Mouse (Mus musculus) heart, embryonic 14.5 days (tissue): ENCODE results near the gene Fip1l1. TPM values are rescaled to one million over a fixed set of nuclear protein-coding genes. Genes with fewer than 3 reads are reported as not detected.

ENCODE experiments used
- ATAC-seq: fragments of 200-750 bp; cut with Nextera tagmentation; 2 replicates; pipeline ENCODE4 v1.8.0; 2017; ENCODE audit warnings: low read depth, moderate TSS enrichment; ENCODE audit not compliant: insufficient number of reproducible peaks, insufficient read depth, low FRiP score
- H3K27ac ChIP-seq, 2 experiments: fragments of 200-500 bp in 1 of 2; fragments of 300-500 bp in 1 of 2; sonication (generic) in 1 of 2; replicated peaks in 1 of 2; 2 replicates each; pipeline ENCODE4 v1.5.1; 2012 to 2014; ENCODE audit warnings: low read depth in 2 of 2, low read length in 2 of 2, control low read depth in 1 of 2, mild to moderate bottlenecking in 1 of 2, mixed read lengths in 1 of 2; ENCODE audit not compliant: control insufficient read depth in 1 of 2, insufficient read depth in 1 of 2
- H3K27me3 ChIP-seq: fragments of 300-500 bp; sonication (generic); 2 replicates; pipeline ENCODE4 v1.6.1; 2014; ENCODE audit warnings: mild to moderate bottlenecking, low read length, control low read depth; ENCODE audit not compliant: control insufficient read depth, insufficient read depth
- H3K36me3 ChIP-seq: fragments of 300-500 bp; sonication (generic); 2 replicates; pipeline ENCODE4 v1.6.1; 2014; ENCODE audit warnings: mild to moderate bottlenecking, control low read depth, low read length, mixed read lengths; ENCODE audit not compliant: control insufficient read depth, insufficient read depth
- H3K4me1 ChIP-seq, 2 experiments: fragments of 200-500 bp in 1 of 2; fragments of 300-500 bp in 1 of 2; sonication (generic) in 1 of 2; 2 replicates each; pipeline ENCODE4 v1.6.1; 2012 to 2014; ENCODE audit warnings: low read length in 2 of 2, control low read depth in 1 of 2, mixed read lengths in 1 of 2; ENCODE audit not compliant: control insufficient read depth in 2 of 2, insufficient read depth in 2 of 2
- H3K4me2 ChIP-seq: fragments of 300-500 bp; sonication (generic); 2 replicates; pipeline ENCODE4 v1.6.1; 2014; ENCODE audit warnings: mild to moderate bottlenecking, low read length
- H3K4me3 ChIP-seq, 2 experiments: fragments of 200-500 bp in 1 of 2; fragments of 300-500 bp in 1 of 2; sonication (generic) in 1 of 2; 2 replicates each; pipeline ENCODE4 v1.5.1; 2012 to 2014; ENCODE audit warnings: low read length in 2 of 2, mild to moderate bottlenecking in 2 of 2, control low read depth in 1 of 2, low read depth in 1 of 2, moderate library complexity in 1 of 2; ENCODE audit not compliant: control insufficient read depth in 1 of 2, insufficient read depth in 1 of 2
- H3K9ac ChIP-seq: fragments of 300-500 bp; sonication (generic); 2 replicates; pipeline ENCODE4 v1.6.1; 2014; ENCODE audit warnings: mild to moderate bottlenecking, low read length
- H3K9me3 ChIP-seq: fragments of 300-500 bp; sonication (generic); 2 replicates; pipeline ENCODE4 v1.6.1; 2016; ENCODE audit warnings: low read length, control low read depth; ENCODE audit not compliant: control insufficient read depth
- WGBS: fragments of 180-500 bp; shearing (Covaris S2); extraction: QIAGEN DNeasy Blood & Tissue Kit; methylation state at CpG from one replicate; pipeline ENCODE4 v1.1.7; 2014; 5-methylcytosine and 5-hydroxymethylcytosine counted together
- polyA plus RNA-seq: library from polyadenylated mRNA; unstranded; fragments of >200 nt; fragmentation: Nextera tagmentation; extraction: Ambion mirVana; gene quantifications from 2 replicates; pipeline ENCODE4 v1.2.1, GENCODE M21; 2014

The Fip1l1 gene
- polyA plus RNA-seq, 1 experiment from 2014 or later, result 56.0 TPM

GRCm38 (mm10) chr5:74545606-74546005 is 10.4 kb downstream of the Fip1l1 start:
- H3K9ac ChIP-seq, result no peak overlapping the region
- no peaks in the 10 kb centered on the region for H3K27me3 ChIP-seq
- H3K9me3 ChIP-seq, result no peaks in the 10 kb centered on the region
- H3K36me3 ChIP-seq, result peaks cover 88% of the 10 kb centered on the region
- 88% methylated on average over 4 of the region's 4 CpGs for WGBS
- ATAC-seq, result no peak
- no peak overlapping the region for H3K4me3 ChIP-seq
- H3K27ac ChIP-seq, result no peak overlapping the region
- no peak overlapping the region for H3K4me2 ChIP-seq
- 0 out of 4 replicates have a peak, but pooled peaks cover 0 to 3% of the 10 kb centered on the region in 2 experiments for H3K4me1 ChIP-seq

DNA sequence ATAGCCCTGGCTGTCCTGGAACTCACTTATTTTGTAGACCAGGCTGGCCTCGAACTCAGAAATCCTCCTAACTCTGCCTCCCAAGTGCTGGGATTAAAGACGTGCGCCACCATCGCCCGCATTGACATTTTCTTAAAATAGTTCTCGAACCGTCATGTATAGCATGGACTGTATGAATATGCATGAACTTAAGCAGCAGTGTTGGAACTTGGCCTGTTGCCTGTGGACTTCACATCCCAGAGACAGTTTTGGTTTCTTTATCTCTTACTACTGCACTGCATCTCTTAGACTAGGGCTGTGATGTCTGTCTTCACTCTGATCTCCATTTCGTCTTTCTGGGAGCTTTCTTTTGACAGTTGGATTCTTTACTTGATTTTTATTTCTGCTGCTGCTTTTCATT is 14.3 kb downstream of the Fip1l1 start:
- Histone ChIP-seq H3K4me3 (no peak overlapping the region), H3K9me3 (no peaks in the 10 kb centered on the region), H3K27me3 (no peaks in the 10 kb centered on the region), H3K36me3 (peaks cover 85% of the 10 kb centered on the region), H3K4me1 (0 out of 4 replicates have a peak, but pooled peaks cover 0 to 3% of the 10 kb centered on the region in 2 experiments), H3K4me2 (no peak overlapping the region), H3K27ac (no peak overlapping the region), H3K9ac (no peak overlapping the region)
- no peak for ATAC-seq
- WGBS, result 87% methylated on average over 8 of the region's 8 CpGs

DNA sequence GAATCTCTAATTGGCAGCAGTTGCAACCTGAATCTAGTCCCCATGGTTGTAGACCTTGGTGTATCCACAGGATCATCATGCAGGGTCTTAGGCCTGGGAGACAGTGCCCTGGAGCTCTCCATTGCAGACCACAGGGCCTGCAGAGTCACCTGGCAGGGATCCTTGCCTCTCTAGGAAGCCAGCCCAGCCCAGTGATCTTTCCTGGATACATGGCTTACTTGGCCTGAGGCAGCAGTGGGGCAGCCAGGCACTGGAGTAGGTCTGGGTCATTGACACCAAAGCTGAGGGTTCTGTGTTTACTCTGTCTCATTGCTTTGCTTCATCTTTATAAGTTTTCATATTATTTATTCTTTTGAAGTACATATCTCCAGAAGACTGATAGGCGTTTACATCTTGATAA is 25.9 kb downstream of the Fip1l1 start:
- Histone ChIP-seq H3K27me3 (no peaks in the 10 kb centered on the region), H3K27ac (no peak overlapping the region), H3K36me3 (peaks cover 78% of the 10 kb centered on the region), H3K4me1 (peaks cover 0 to 6% of the 10 kb centered on the region in 2 experiments; a peak in 2 of 4 replicates), H3K4me2 (no peak overlapping the region), H3K4me3 (no peak overlapping the region), H3K9me3 (no peaks in the 10 kb centered on the region), H3K9ac (no peak overlapping the region)
- no peak for ATAC-seq
- WGBS, result 89% methylated on average over 1 of the region's 1 CpGs

DNA sequence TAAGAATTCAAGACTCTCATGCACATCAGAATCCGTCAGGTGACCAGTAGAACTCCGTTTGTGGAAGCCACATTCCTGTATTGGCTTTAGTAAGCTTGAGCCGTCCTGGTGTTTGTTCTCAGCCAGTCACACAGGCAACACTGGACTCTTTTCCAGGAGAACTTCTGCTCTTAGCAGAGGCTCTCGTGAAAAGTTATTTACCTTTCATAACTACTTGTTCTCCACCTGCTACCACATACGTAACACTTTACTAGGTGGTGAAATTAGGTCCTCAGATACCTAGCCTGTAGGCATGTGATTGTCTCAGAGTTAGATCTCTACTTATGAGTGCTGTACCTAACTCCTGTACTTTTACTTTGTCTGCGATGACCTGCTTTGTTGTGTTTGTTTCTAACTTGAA is 36.5 kb downstream of the Fip1l1 start:
- no peak overlapping the region for H3K9ac ChIP-seq
- no peak for ATAC-seq
- no peaks in the 10 kb centered on the region for H3K9me3 ChIP-seq
- no peaks in the 10 kb centered on the region for H3K4me1 ChIP-seq
- no peak overlapping the region for H3K4me3 ChIP-seq
- H3K27me3 ChIP-seq, result no peaks in the 10 kb centered on the region
- H3K4me2 ChIP-seq, result no peak overlapping the region
- 87% methylated on average over 6 of the region's 6 CpGs for WGBS
- no peak overlapping the region for H3K27ac ChIP-seq
- peaks cover 59% of the 10 kb centered on the region for H3K36me3 ChIP-seq

GRCm38 (mm10) chr5:74589133-74589532 is 53.9 kb downstream of the Fip1l1 start:
- no peak for ATAC-seq
- no peak overlapping the region for H3K4me2 ChIP-seq
- H3K4me3 ChIP-seq, result no peak overlapping the region
- H3K9ac ChIP-seq, result no peak overlapping the region
- 93% methylated on average over 7 of the region's 7 CpGs for WGBS
- no peaks in the 10 kb centered on the region for H3K4me1 ChIP-seq
- no peaks in the 10 kb centered on the region for H3K9me3 ChIP-seq
- H3K27me3 ChIP-seq, result no peaks in the 10 kb centered on the region
- H3K27ac ChIP-seq, result no peak overlapping the region
- peaks cover 87% of the 10 kb centered on the region for H3K36me3 ChIP-seq

DNA sequence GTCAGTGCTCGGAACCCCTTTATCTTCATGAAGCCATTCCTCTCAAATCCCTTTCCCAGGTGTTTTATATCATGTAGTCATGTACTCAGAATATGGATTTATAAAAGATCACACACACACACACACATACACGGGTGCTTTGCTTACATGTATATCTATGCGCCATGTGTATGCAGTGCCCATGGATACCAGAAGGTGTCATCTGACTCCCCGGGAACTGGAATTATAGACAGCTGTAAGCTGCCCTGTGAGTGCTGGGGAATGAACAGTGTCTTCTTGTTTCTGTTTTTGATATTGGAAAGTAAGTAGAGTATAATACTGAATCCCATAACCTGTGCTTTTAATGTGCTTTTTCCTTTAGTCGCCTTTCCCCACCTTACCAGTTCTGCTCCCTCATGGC is 56.2 kb downstream of the Fip1l1 start:
- 92% methylated on average over 5 of the region's 5 CpGs for WGBS
- Histone ChIP-seq H3K9ac (no peak overlapping the region), H3K9me3 (no peaks in the 10 kb centered on the region), H3K4me3 (no peak overlapping the region), H3K36me3 (peaks cover 95% of the 10 kb centered on the region), H3K27ac (no peak overlapping the region), H3K27me3 (no peaks in the 10 kb centered on the region), H3K4me1 (no peaks in the 10 kb centered on the region), H3K4me2 (no peak overlapping the region)
- no peak for ATAC-seq

DNA sequence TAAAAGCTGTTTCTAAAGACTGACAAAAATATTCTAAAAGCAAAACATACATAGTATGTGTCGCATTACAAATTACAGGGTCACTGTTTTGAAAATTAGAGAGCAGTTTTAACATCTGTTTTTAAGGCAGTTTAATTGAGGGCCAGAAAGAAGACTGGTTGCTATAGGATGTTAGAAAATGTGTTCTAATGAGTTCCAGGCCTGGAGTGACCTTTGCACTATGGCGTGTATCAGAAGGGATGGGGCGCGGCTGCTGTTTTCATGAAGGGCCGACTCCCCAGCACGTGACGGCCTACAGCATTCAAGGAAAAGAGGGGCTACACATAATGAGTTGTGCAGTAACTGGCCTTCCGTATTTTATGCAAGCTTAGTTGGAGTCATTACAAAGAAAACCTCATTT is 57.9 kb downstream of the Fip1l1 start:
- Histone ChIP-seq H3K4me2 (no peak overlapping the region), H3K27ac (no peak overlapping the region), H3K9ac (no peak overlapping the region), H3K4me3 (no peak overlapping the region), H3K36me3 (peaks cover 94% of the 10 kb centered on the region), H3K9me3 (no peaks in the 10 kb centered on the region), H3K27me3 (no peaks in the 10 kb centered on the region), H3K4me1 (no peaks in the 10 kb centered on the region)
- no peak for ATAC-seq
- 87% methylated on average over 8 of the region's 8 CpGs for WGBS

GRCm38 (mm10) chr5:74600010-74600409 is 64.8 kb downstream of the Fip1l1 start:
- no peak overlapping the region for H3K4me2 ChIP-seq
- H3K27ac ChIP-seq, result no peak overlapping the region
- no peaks in the 10 kb centered on the region for H3K27me3 ChIP-seq
- H3K36me3 ChIP-seq, result peaks cover 35% of the 10 kb centered on the region
- peaks cover 2 to 11% of the 10 kb centered on the region in 2 experiments; a peak in 3 of 4 replicates for H3K4me1 ChIP-seq
- WGBS, result 73% methylated on average over 5 of the region's 5 CpGs
- no peaks in the 10 kb centered on the region for H3K9me3 ChIP-seq
- no peak overlapping the region for H3K4me3 ChIP-seq
- H3K9ac ChIP-seq, result no peak overlapping the region
- ATAC-seq, result no peak
